In genomic region chr11:118712761-118713160, GRCm38 (mm10) we compare ENCODE assay signal across 19 mouse cellular contexts.
DNase-seq lines count a peak whose midpoint lies in the region; ATAC-seq and TF ChIP-seq lines count a peak whose summit lies in the region.
"Had no signal": no experiment of that assay in that cellular context is flagged by ENCODE, and none has a peak within 500 bp of the region (broad histone marks: within the 10 kb centered on the region; RNA-seq: fewer than 3 reads in every experiment).

No protein-coding gene starts in this region.

- no peaks in the 10 kb centered on the region for H3K9me3 ChIP-seq in hindbrain, embryonic 14.5 days (ENCODE audit: control insufficient read depth, low read length)
- peaks cover 5% of the 10 kb centered on the region; the same call in 1 of the 2 replicates for H3K9me3 ChIP-seq in hindbrain, embryonic 10.5 days
- H3K9me3 ChIP-seq in hindbrain, embryonic 16.5 days (ENCODE audit: control insufficient read depth, low read length), result no peaks in the 10 kb centered on the region
- H3K9me3 ChIP-seq in intestine, embryonic 15.5 days, result no peaks in the 10 kb centered on the region
- H3K9me3 ChIP-seq: limb, embryonic 15.5 days; stomach, embryonic 15.5 days had no signal

- peak overlapping the region; percentile 67 for H3K27ac ChIP-seq in hindbrain, embryonic 14.5 days
- H3K27ac ChIP-seq in hindbrain, embryonic 10.5 days, result no peak overlapping the region
- H3K27ac ChIP-seq in cerebellum, adult 2 months (ENCODE audit: insufficient read depth, low read length), result no peak overlapping the region
- H3K27ac ChIP-seq in hindbrain, embryonic 16.5 days (ENCODE audit: low read depth, low read length), result peak overlapping the region; percentile 33
- no peak overlapping the region for H3K27ac ChIP-seq in intestine, embryonic 15.5 days
- H3K27ac ChIP-seq: heart, embryonic 10.5 days; limb, embryonic 15.5 days; stomach, embryonic 15.5 days had no signal

- no peak for TF ChIP-seq CTCF in cerebellum, adult 2 months (IDR thresholded peaks at IDR 0.05; ENCODE audit: borderline replicate concordance, insufficient read depth, low read depth, low read length)

- 67% methylated on average over 4 of the region's 4 CpGs for WGBS in hindbrain, embryonic 14.5 days
- WGBS in hindbrain, embryonic 10.5 days, result 75% methylated on average over 4 of the region's 4 CpGs
- 7% methylated on average over 4 of the region's 4 CpGs for WGBS in cerebellum, adult 2 months
- whole genome bisulfite sequencing in hindbrain, embryonic 16.5 days, result 61% methylated on average over 4 of the region's 4 CpGs
- WGBS in intestine, embryonic 15.5 days, result 84% methylated on average over 4 of the region's 4 CpGs

- H3K4me3 ChIP-seq in hindbrain, embryonic 14.5 days (replicated peaks; ENCODE audit: low read length), result no peak overlapping the region
- H3K4me3 ChIP-seq in hindbrain, embryonic 10.5 days, result no peak overlapping the region
- H3K4me3 ChIP-seq in cerebellum, adult 2 months (replicated peaks; ENCODE audit: insufficient read depth, low read depth, low read length), result no peak overlapping the region
- H3K4me3 ChIP-seq in hindbrain, embryonic 16.5 days (ENCODE audit: low read length), result no peak overlapping the region
- no peak overlapping the region for H3K4me3 ChIP-seq in intestine, embryonic 15.5 days (replicated peaks)
- H3K4me3 ChIP-seq: heart, embryonic 10.5 days; limb, embryonic 15.5 days; stomach, embryonic 15.5 days had no signal

- ATAC-seq in hindbrain, embryonic 14.5 days (ENCODE audit: low FRiP score), result no peak
- no peak for ATAC-seq in hindbrain, embryonic 16.5 days
- ATAC-seq in intestine, embryonic 15.5 days, result no peak
- ATAC-seq: inflammation-experienced regulatory T-cells, adult 6 months had no signal

- no peaks in the 10 kb centered on the region for H3K36me3 ChIP-seq in hindbrain, embryonic 14.5 days (replicated peaks; ENCODE audit: control insufficient read depth, insufficient read depth)
- H3K36me3 ChIP-seq in hindbrain, embryonic 10.5 days, result no peaks in the 10 kb centered on the region
- H3K36me3 ChIP-seq in hindbrain, embryonic 16.5 days (ENCODE audit: control insufficient read depth, insufficient read depth, low read length), result no peaks in the 10 kb centered on the region
- H3K36me3 ChIP-seq in intestine, embryonic 15.5 days, result no peaks in the 10 kb centered on the region
- H3K36me3 ChIP-seq: G1E; heart, embryonic 10.5 days; limb, embryonic 15.5 days; stomach, embryonic 15.5 days had no signal

- H3K4me1 ChIP-seq in hindbrain, embryonic 14.5 days (replicated peaks; ENCODE audit: control insufficient read depth, insufficient read depth, low read length), result peaks cover 71% of the 10 kb centered on the region
- H3K4me1 ChIP-seq in hindbrain, embryonic 10.5 days (replicated peaks), result peaks cover 14% of the 10 kb centered on the region
- peaks cover 77% of the 10 kb centered on the region for H3K4me1 ChIP-seq in cerebellum, adult 2 months (ENCODE audit: control insufficient read depth, insufficient read depth, low read length)
- H3K4me1 ChIP-seq in hindbrain, embryonic 16.5 days (ENCODE audit: control insufficient read depth, insufficient read depth, low read depth, low read length), result peaks cover 39% of the 10 kb centered on the region
- no peaks in the 10 kb centered on the region for H3K4me1 ChIP-seq in intestine, embryonic 15.5 days (replicated peaks)
- H3K4me1 ChIP-seq: stomach, embryonic 15.5 days had no signal

- no peaks in the 10 kb centered on the region for H3K27me3 ChIP-seq in hindbrain, embryonic 14.5 days (ENCODE audit: control insufficient read depth, insufficient read depth, low read length)
- no peaks in the 10 kb centered on the region for H3K27me3 ChIP-seq in hindbrain, embryonic 10.5 days (ENCODE audit: insufficient read depth, poor library complexity, severe bottlenecking)
- H3K27me3 ChIP-seq in cerebellum, adult 2 months (ENCODE audit: control insufficient read depth, insufficient read depth, low read length), result no peaks in the 10 kb centered on the region
- no peaks in the 10 kb centered on the region for H3K27me3 ChIP-seq in hindbrain, embryonic 16.5 days (replicated peaks; ENCODE audit: control insufficient read depth, insufficient read depth, low read length)
- H3K27me3 ChIP-seq in intestine, embryonic 15.5 days (replicated peaks), result no peaks in the 10 kb centered on the region
- H3K27me3 ChIP-seq: stomach, embryonic 15.5 days had no signal

- H3K4me2 ChIP-seq in hindbrain, embryonic 14.5 days (replicated peaks), result no peak overlapping the region
- no peak overlapping the region for H3K4me2 ChIP-seq in hindbrain, embryonic 16.5 days (ENCODE audit: low read length)
- no peak overlapping the region for H3K4me2 ChIP-seq in intestine, embryonic 15.5 days (replicated peaks)
- H3K4me2 ChIP-seq: limb, embryonic 15.5 days; stomach, embryonic 15.5 days had no signal

- DNase-seq in hindbrain, embryonic 14.5 days (ENCODE audit: low spot score), result no peak
- DNase-seq in hindbrain, embryonic 10.5 days (ENCODE audit: low spot score), result no peak
- peak; percentile 73 for DNase-seq in cerebellum, adult 11 months
- peak; percentile 80 to 88 for DNase-seq in cerebellum, adult 2 months
- no peak for DNase-seq in ovary, postnatal 10 days (ENCODE audit: low spot score)
- DNase-seq: gastrocnemius, postnatal 25 days; heart, postnatal 10 days; kidney, adult 9 months; kidney, postnatal 4 days; lung, postnatal 14 days; right cerebral cortex, postnatal 14 days; thymus, adult 2 months had no signal

- H3K9ac ChIP-seq in hindbrain, embryonic 14.5 days, result no peak overlapping the region
- 0 out of 2 replicates have a peak overlapping the region, but pooled peaks have one; percentile 13 for H3K9ac ChIP-seq in hindbrain, embryonic 16.5 days (ENCODE audit: low read depth, low read length)
- H3K9ac ChIP-seq in intestine, embryonic 15.5 days, result no peak overlapping the region
- H3K9ac ChIP-seq: limb, embryonic 15.5 days; stomach, embryonic 15.5 days had no signal

- TF ChIP-seq POLR2A in cerebellum, adult 2 months (IDR thresholded peaks at IDR 0.05; ENCODE audit: borderline replicate concordance, insufficient read depth, low read length), result no peak

Comparison
In these comparisons a context has a peak if more than half of its experiments do, and no peak if none do; other contexts are left out.
1. H3K27ac ChIP-seq: peak in hindbrain, embryonic 14.5 days (single experiment) and hindbrain, embryonic 16.5 days (single experiment); none in hindbrain, embryonic 10.5 days (single experiment), cerebellum, adult 2 months (single experiment) and intestine, embryonic 15.5 days (single experiment).
2. DNase-seq: peak in cerebellum, adult 11 months (single experiment) and cerebellum, adult 2 months (2 of 2); none in hindbrain, embryonic 14.5 days (single experiment), hindbrain, embryonic 10.5 days (single experiment) and ovary, postnatal 10 days (single experiment).